8 mouse cellular contexts compared by ENCODE assay signal in genomic region chr16:3122861-3123477, GRCm38 (mm10).
DNase-seq lines count a peak whose midpoint lies in the region; ATAC-seq and TF ChIP-seq lines count a peak whose summit lies in the region.
"Not testable (repeated sequence)": the region's sequence is repeated elsewhere in the genome, so short reads cannot be mapped to it uniquely, and the experiment has no call there.

No protein-coding gene starts in this region.

- peak; percentile 59 for TF ChIP-seq CTCF in heart, adult 2 months (IDR thresholded peaks at IDR 0.05)

- ATAC-seq in embryonic facial prominence, embryonic 12.5 days (ENCODE audit: insufficient number of reproducible peaks, insufficient read depth, low FRiP score, low TSS enrichment), result peak; percentile 43; the same call in 1 of the 2 replicates
- peak; percentile 59; the same call in 1 of the 2 replicates for ATAC-seq in midbrain, embryonic 11.5 days (ENCODE audit: low FRiP score)

- WGBS in embryonic facial prominence, embryonic 12.5 days, result 70% methylated on average over 8 of the region's 8 CpGs
- WGBS in heart, adult 2 months, result 60% methylated on average over 8 of the region's 8 CpGs
- WGBS in midbrain, embryonic 11.5 days, result 69% methylated on average over 8 of the region's 8 CpGs

- H3K79me2 ChIP-seq in heart, adult 2 months (replicated peaks; ENCODE audit: control insufficient read depth, insufficient read depth, low read length), result not testable (repeated sequence)

- H3K4me1 ChIP-seq in embryonic facial prominence, embryonic 12.5 days; heart, adult 2 months (ENCODE audit: control insufficient read depth, insufficient read depth, low read length); midbrain, embryonic 11.5 days (ENCODE audit: control insufficient read depth, insufficient read depth, low read length): not testable (repeated sequence)

- not testable (repeated sequence) for TF ChIP-seq EP300 in heart, adult 2 months (IDR thresholded peaks at IDR 0.05; ENCODE audit: insufficient read depth, low read depth, low read length)

- not testable (repeated sequence) for H3K4me2 ChIP-seq in embryonic facial prominence, embryonic 12.5 days (replicated peaks); midbrain, embryonic 11.5 days

- not testable (repeated sequence) for H3K36me3 ChIP-seq in embryonic facial prominence, embryonic 12.5 days; heart, adult 2 months (ENCODE audit: control insufficient read depth, insufficient read depth, low read length); midbrain, embryonic 11.5 days (ENCODE audit: control insufficient read depth, insufficient read depth, low read length); splenic B cell, adult 2 months (ENCODE audit: control insufficient read depth, insufficient read depth, low read length, poor library complexity, severe bottlenecking)

- peak; percentile 94 for DNase-seq in A20 (ENCODE audit: low read depth, low spot score)
- DNase-seq in adrenal gland, postnatal 10 days, result peak; percentile 40
- DNase-seq in heart, adult 2 months, result peak; percentile 24 to 37
- DNase-seq in kidney, adult 8-10 months, result peak; percentile 76 to 88
- DNase-seq in left cerebral cortex, postnatal 4 days, result peak; percentile 4
- DNase-seq in midbrain, embryonic 11.5 days (ENCODE audit: low spot score, missing footprints), result not testable (repeated sequence)
- DNase-seq in splenic B cell, adult 2 months (ENCODE audit: low read depth, low spot score), result peak; percentile 36

- not testable (repeated sequence) for TF ChIP-seq POLR2A in heart, adult 2 months (IDR thresholded peaks at IDR 0.05; ENCODE audit: insufficient read depth, low read depth, low read length)

- H3K27ac ChIP-seq in embryonic facial prominence, embryonic 12.5 days; heart, adult 2 months; midbrain, embryonic 11.5 days (ENCODE audit: low read depth, low read length): not testable (repeated sequence)

- H3K27me3 ChIP-seq in embryonic facial prominence, embryonic 12.5 days; heart, adult 2 months (ENCODE audit: control insufficient read depth, insufficient read depth, low read length); midbrain, embryonic 11.5 days (ENCODE audit: control insufficient read depth, insufficient read depth, low read length); splenic B cell, adult 2 months (ENCODE audit: control insufficient read depth, insufficient read depth, low read length, poor library complexity, severe bottlenecking): not testable (repeated sequence)

- not testable (repeated sequence) for H3K9ac ChIP-seq in embryonic facial prominence, embryonic 12.5 days; heart, adult 2 months (ENCODE audit: low read depth, low read length); midbrain, embryonic 11.5 days (ENCODE audit: low read length)

- H3K4me3 ChIP-seq in embryonic facial prominence, embryonic 12.5 days; heart, adult 2 months; midbrain, embryonic 11.5 days (ENCODE audit: low read depth, low read length): not testable (repeated sequence)

- intact Hi-C loops in heart, adult 2 months (cut with DNase I); left cerebral cortex, postnatal 4 days (cut with DNase I): not testable (repeated sequence)

- H3K9me3 ChIP-seq in embryonic facial prominence, embryonic 12.5 days; midbrain, embryonic 11.5 days (ENCODE audit: control insufficient read depth, low read length): not testable (repeated sequence)
